Mouse (Mus musculus) embryonic facial prominence, embryonic 13.5 days (tissue): ENCODE measurements around the gene Siva1. TPM values are rescaled to one million over a fixed set of nuclear protein-coding genes. Genes with fewer than 3 reads are reported as not detected.

Source experiments
- ATAC-seq: fragments of 200-750 bp; cut with Nextera tagmentation; 2 replicates; pipeline ENCODE4 v1.8.0; 2017; ENCODE audit warnings: low read depth; ENCODE audit not compliant: insufficient number of reproducible peaks, insufficient read depth, low FRiP score, low TSS enrichment
- H3K27ac ChIP-seq: fragments of 300-500 bp; sonication (generic); 2 replicates; pipeline ENCODE4 v1.5.1; 2015; ENCODE audit warnings: moderate library complexity, mild to moderate bottlenecking, inconsistent platforms
- H3K27me3 ChIP-seq: fragments of 300-500 bp; sonication (generic); 2 replicates; pipeline ENCODE4 v1.6.1; 2015; ENCODE audit warnings: mild to moderate bottlenecking, inconsistent platforms
- H3K36me3 ChIP-seq: fragments of 300-500 bp; sonication (generic); 2 replicates; pipeline ENCODE4 v1.6.1; 2015; ENCODE audit warnings: mild to moderate bottlenecking, inconsistent platforms
- H3K4me1 ChIP-seq: fragments of 300-500 bp; sonication (generic); 2 replicates; pipeline ENCODE4 v1.6.1; 2015; ENCODE audit warnings: inconsistent platforms
- H3K4me2 ChIP-seq: fragments of 300-500 bp; sonication (generic); 2 replicates; pipeline ENCODE4 v1.6.1; 2015; ENCODE audit warnings: moderate library complexity, mild to moderate bottlenecking, inconsistent platforms
- H3K4me3 ChIP-seq: fragments of 300-500 bp; sonication (generic); 2 replicates; pipeline ENCODE4 v1.5.1; 2015; ENCODE audit warnings: mild to moderate bottlenecking, inconsistent platforms
- H3K9ac ChIP-seq: fragments of 300-500 bp; sonication (generic); 2 replicates; pipeline ENCODE4 v1.6.1; 2015; ENCODE audit warnings: mild to moderate bottlenecking, inconsistent platforms
- H3K9me3 ChIP-seq: fragments of 300-500 bp; sonication (generic); 2 replicates; pipeline ENCODE4 v1.6.1; 2016; ENCODE audit warnings: inconsistent platforms
- WGBS: fragments of 180-500 bp; shearing (Covaris S2); methylation state at CpG from one replicate; pipeline ENCODE4 v1.1.7; 2015; ENCODE audit warnings: mixed read lengths; 5-methylcytosine and 5-hydroxymethylcytosine counted together
- polyA plus RNA-seq: library from polyadenylated mRNA; unstranded; fragments of >200 nt; fragmentation: Nextera tagmentation; extraction: Ambion mirVana; gene quantifications from 2 replicates; pipeline ENCODE4 v1.2.1, GENCODE M21; 2015

Siva1 gene
- polyA plus RNA-seq, 1 experiment from 2014 or later: 252 TPM

- Histone ChIP-seq H3K36me3 (peaks cover 33% of the 10 kb centered on the region), H3K9me3 (no peaks in the 10 kb centered on the region), H3K27ac (peak overlapping the region; percentile 95), H3K9ac (peak overlapping the region; percentile 99), H3K27me3 (peaks cover 10% of the 10 kb centered on the region), H3K4me3 (peak overlapping the region; percentile 100), H3K4me1 (peaks cover 49% of the 10 kb centered on the region), H3K4me2 (peak overlapping the region; percentile 85)
- ATAC-seq: no peak
- 6% methylated on average over 21 of the region's 21 CpGs for WGBS
Measured at GRCm38 (mm10) chr12:112672744-112673575, 28.5 kb downstream of the Siva1 start.

- no peak for ATAC-seq
- H3K4me2 ChIP-seq: peak overlapping the region; percentile 85
- H3K27me3 ChIP-seq: peaks cover 17% of the 10 kb centered on the region
- H3K4me1 ChIP-seq: peaks cover 53% of the 10 kb centered on the region
- WGBS: under 1% methylated on average over 67 of the region's 68 CpGs
- H3K4me3 ChIP-seq: peak overlapping the region; percentile 100
- no peaks in the 10 kb centered on the region for H3K9me3 ChIP-seq
- H3K36me3 ChIP-seq: peaks cover 26% of the 10 kb centered on the region
- H3K9ac ChIP-seq: peak overlapping the region; percentile 99
- peak overlapping the region; percentile 95 for H3K27ac ChIP-seq
Measured at GRCm38 (mm10) chr12:112673576-112674091, 29.2 kb downstream of the Siva1 start.

GRCm38 (mm10) chr12:112674132-112675011, 29.9 kb downstream of the Siva1 start, which contains the start of gene Akt1:
TSS of gene Akt1 (minus strand) at chr12:112674884.
- WGBS: under 1% methylated on average over 40 of the region's 70 CpGs

GRCm38 (mm10) chr12:112675245-112676035, 31.0 kb downstream of the Siva1 start:
- peak overlapping the region; percentile 85 for H3K4me2 ChIP-seq
- H3K4me1 ChIP-seq: peaks cover 60% of the 10 kb centered on the region
- no peaks in the 10 kb centered on the region for H3K9me3 ChIP-seq
- peak overlapping the region; percentile 100 for H3K4me3 ChIP-seq
- peaks cover 35% of the 10 kb centered on the region for H3K27me3 ChIP-seq
- H3K27ac ChIP-seq: peak overlapping the region; percentile 95
- ATAC-seq: peak; percentile 58
- H3K9ac ChIP-seq: peak overlapping the region; percentile 99
- peaks cover 8% of the 10 kb centered on the region for H3K36me3 ChIP-seq
- 17% methylated on average over 18 of the region's 18 CpGs for WGBS

More at GRCm38 (mm10) chr12:112674132-112675011, 29.9 kb downstream of the Siva1 start, which contains the start of gene Akt1:
- peak; percentile 32; the same call in 1 of the 2 replicates for ATAC-seq
- H3K27me3 ChIP-seq: peaks cover 24% of the 10 kb centered on the region
- H3K9me3 ChIP-seq: no peaks in the 10 kb centered on the region
- H3K36me3 ChIP-seq: peaks cover 19% of the 10 kb centered on the region
- H3K9ac ChIP-seq: peak within 1 kb of the TSS; percentile 99
- peak within 1 kb of the TSS; percentile 95 for H3K27ac ChIP-seq
- peak within 1 kb of the TSS; percentile 100 for H3K4me3 ChIP-seq
- peak within 1 kb of the TSS; percentile 85 for H3K4me2 ChIP-seq
- peaks cover 53% of the 10 kb centered on the region for H3K4me1 ChIP-seq

- H3K9ac ChIP-seq: no peak overlapping the region
- 62% methylated on average over 5 of the region's 5 CpGs for WGBS
- no peak for ATAC-seq
- peaks cover 44% of the 10 kb centered on the region for H3K4me1 ChIP-seq
- H3K4me2 ChIP-seq: no peak overlapping the region
- H3K27ac ChIP-seq: no peak overlapping the region
- H3K4me3 ChIP-seq: no peak overlapping the region
- no peaks in the 10 kb centered on the region for H3K9me3 ChIP-seq
- H3K36me3 ChIP-seq: no peaks in the 10 kb centered on the region
- peaks cover 51% of the 10 kb centered on the region for H3K27me3 ChIP-seq
Measured at GRCm38 (mm10) chr12:112677076-112677475, 32.6 kb downstream of the Siva1 start.

- Histone ChIP-seq H3K9me3 (no peaks in the 10 kb centered on the region), H3K4me2 (peak overlapping the region; percentile 94), H3K4me3 (peak overlapping the region; percentile 62), H3K9ac (peak overlapping the region; percentile 73), H3K27me3 (peaks cover 61% of the 10 kb centered on the region), H3K4me1 (peaks cover 34% of the 10 kb centered on the region), H3K36me3 (no peaks in the 10 kb centered on the region), H3K27ac (no peak overlapping the region)
- no peak for ATAC-seq
- 22% methylated on average over 19 of the region's 19 CpGs for WGBS
Measured at GRCm38 (mm10) chr12:112677943-112678554, 33.6 kb downstream of the Siva1 start.

- no peaks in the 10 kb centered on the region for H3K36me3 ChIP-seq
- peak within 1 kb of the TSS; percentile 94 for H3K4me2 ChIP-seq
- WGBS: under 1% methylated on average over 60 of the region's 60 CpGs
- peaks cover 66% of the 10 kb centered on the region for H3K27me3 ChIP-seq
- H3K4me3 ChIP-seq: peak within 1 kb of the TSS; percentile 62
- H3K4me1 ChIP-seq: peaks cover 33% of the 10 kb centered on the region
- H3K27ac ChIP-seq: no peak within 1 kb of the TSS
- no peaks in the 10 kb centered on the region for H3K9me3 ChIP-seq
- H3K9ac ChIP-seq: peak within 1 kb of the TSS; percentile 73
- ATAC-seq: no peak
Measured at GRCm38 (mm10) chr12:112678555-112679026, 34.1 kb downstream of the Siva1 start, which contains the start of gene Zbtb42. TSS of gene Zbtb42 (plus strand) at chr12:112678828.

GRCm38 (mm10) chr12:112679027-112679996, 34.8 kb downstream of the Siva1 start:
- Histone ChIP-seq H3K36me3 (no peaks in the 10 kb centered on the region), H3K27ac (no peak overlapping the region), H3K27me3 (peaks cover 71% of the 10 kb centered on the region), H3K9me3 (no peaks in the 10 kb centered on the region), H3K4me1 (peaks cover 33% of the 10 kb centered on the region), H3K4me3 (peak overlapping the region; percentile 62), H3K4me2 (peak overlapping the region; percentile 94), H3K9ac (peak overlapping the region; percentile 73)
- 0 out of 2 replicates have a peak, but pooled peaks have one; percentile 20 for ATAC-seq
- WGBS: 4% methylated on average over 67 of the region's 87 CpGs

GRCm38 (mm10) chr12:112683351-112683750, 38.9 kb downstream of the Siva1 start:
- no peaks in the 10 kb centered on the region for H3K9me3 ChIP-seq

More at GRCm38 (mm10) chr12:112683351-112683750, 38.9 kb downstream of the Siva1 start:
- peaks cover 57% of the 10 kb centered on the region for H3K27me3 ChIP-seq
- 0 out of 2 replicates have a peak overlapping the region, but pooled peaks have one; percentile 32 for H3K9ac ChIP-seq
- H3K36me3 ChIP-seq: no peaks in the 10 kb centered on the region
- peaks cover 14% of the 10 kb centered on the region for H3K4me1 ChIP-seq
- ATAC-seq: no peak
- H3K4me3 ChIP-seq: no peak overlapping the region
- 56% methylated on average over 7 of the region's 7 CpGs for WGBS
- no peak overlapping the region for H3K4me2 ChIP-seq
- H3K27ac ChIP-seq: no peak overlapping the region
